Mouse (Mus musculus): ENCODE results near the gene Mau2.

DNA sequence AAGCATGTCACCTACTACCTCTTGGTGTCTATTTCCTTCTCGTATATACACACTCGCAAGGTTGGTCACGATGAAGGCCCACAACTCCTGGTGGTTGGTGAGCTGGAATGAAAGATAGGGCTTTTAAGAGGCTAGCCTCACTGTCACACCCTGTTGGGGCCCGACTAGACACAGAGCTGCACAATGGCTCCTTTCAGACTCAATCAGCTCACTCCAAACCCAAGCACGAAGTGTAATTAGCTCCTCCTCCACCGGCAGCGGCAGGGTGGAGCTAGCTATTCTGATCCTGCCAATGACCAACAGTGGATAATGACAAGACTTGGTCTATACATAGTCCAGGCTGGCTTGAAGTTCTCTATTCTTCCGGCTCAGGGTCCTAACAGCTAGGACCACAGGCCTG lies 18.9 kb downstream of the Mau2 start:
- TF ChIP-seq CTCF (IDR thresholded peaks at IDR 0.05; ENCODE audit: extremely low read depth, insufficient read depth, insufficient read length, insufficient replicate concordance) (no peak), POLR2A (IDR thresholded peaks at IDR 0.05; ENCODE audit: low read depth, low read length) (no peak)
